Mouse (Mus musculus) right cerebral cortex, postnatal 25 days (tissue): Measurements from ENCODE around the gene G2e3.

ENCODE experiments used
- DNase-seq: peaks from one replicate; pipeline ENCODE4 v3.0.0; 2022

G2e3 gene

GRCm38 (mm10) chr12:51347988-51348697 lies at the start of gene G2e3:
G2e3 (plus strand) TSS chr12:51348061.
- DNase-seq = peak; percentile 87

GRCm38 (mm10) chr12:51323604-51324003 lies 24.3 kb upstream of the G2e3 start:
- no peak for DNase-seq

- DNase-seq = no peak
These were observed 21.0 kb upstream of the G2e3 start for GRCm38 (mm10) chr12:51326819-51327218.

- no peak for DNase-seq
These were observed 10.8 kb upstream of the G2e3 start for GRCm38 (mm10) chr12:51337014-51337413.

- DNase-seq = no peak
These were observed 1.7 kb upstream of the G2e3 start for GRCm38 (mm10) chr12:51346121-51346520.

- no peak for DNase-seq
These were observed 787 bp downstream of the G2e3 start for GRCm38 (mm10) chr12:51348698-51348998.

GRCm38 (mm10) chr12:51355296-51355695 lies 7.4 kb downstream of the G2e3 start:
- DNase-seq = no peak

GRCm38 (mm10) chr12:51361294-51361693 lies 13.4 kb downstream of the G2e3 start:
- DNase-seq = no peak

- no peak for DNase-seq
These were observed 15.0 kb downstream of the G2e3 start for GRCm38 (mm10) chr12:51362898-51363297.

GRCm38 (mm10) chr12:51368504-51368903 lies 20.6 kb downstream of the G2e3 start:
- DNase-seq = no peak

- peak; percentile 95 for DNase-seq
These were observed 29.4 kb downstream of the G2e3 start, which contains the start of gene Scfd1 for GRCm38 (mm10) chr12:51377003-51377887. Scfd1 (plus strand) TSS chr12:51377510.

GRCm38 (mm10) chr12:51377888-51378190 lies 30.0 kb downstream of the G2e3 start:
- DNase-seq = no peak

- no peak for DNase-seq
These were observed 52.0 kb downstream of the G2e3 start for GRCm38 (mm10) chr12:51399871-51400270.

- no peak for DNase-seq
These were observed 54.3 kb downstream of the G2e3 start for GRCm38 (mm10) chr12:51402060-51402698.

- DNase-seq = no peak
These were observed 56.2 kb downstream of the G2e3 start for GRCm38 (mm10) chr12:51403987-51404586.

GRCm38 (mm10) chr12:51411362-51411761 lies 63.5 kb downstream of the G2e3 start:
- DNase-seq = no peak
